Mouse (Mus musculus): ENCODE results near the gene Ahr.

Ahr gene

DNA sequence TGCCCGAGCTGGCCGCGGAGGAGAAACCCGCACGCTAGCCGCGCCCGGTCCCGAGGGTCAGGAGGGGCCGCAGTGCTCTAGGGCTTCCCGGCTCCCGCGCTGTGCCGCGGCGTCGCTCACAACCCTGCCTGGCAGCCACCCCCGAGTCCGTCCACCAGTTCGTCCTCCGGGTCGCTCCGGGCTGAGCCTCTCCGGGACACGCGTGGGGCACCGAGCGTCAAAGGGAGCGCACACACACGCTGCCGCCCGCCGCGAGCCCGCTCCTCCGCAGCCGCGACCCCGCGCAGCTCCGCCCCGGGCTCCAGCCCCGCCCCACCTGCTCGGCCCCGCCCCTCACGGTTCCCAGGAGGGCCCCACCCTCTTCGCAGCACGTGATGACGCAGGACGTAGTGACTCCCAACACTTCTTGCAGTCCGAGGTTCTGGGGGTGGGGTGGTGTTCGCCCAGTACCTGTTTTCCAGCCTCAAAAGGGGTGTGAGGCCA is at the start of gene Ahr:
TSS of gene Ahr (minus strand) at position 285 of the 483 bp plus-strand sequence.
- DNase-seq: peak; percentile 93

DNA sequence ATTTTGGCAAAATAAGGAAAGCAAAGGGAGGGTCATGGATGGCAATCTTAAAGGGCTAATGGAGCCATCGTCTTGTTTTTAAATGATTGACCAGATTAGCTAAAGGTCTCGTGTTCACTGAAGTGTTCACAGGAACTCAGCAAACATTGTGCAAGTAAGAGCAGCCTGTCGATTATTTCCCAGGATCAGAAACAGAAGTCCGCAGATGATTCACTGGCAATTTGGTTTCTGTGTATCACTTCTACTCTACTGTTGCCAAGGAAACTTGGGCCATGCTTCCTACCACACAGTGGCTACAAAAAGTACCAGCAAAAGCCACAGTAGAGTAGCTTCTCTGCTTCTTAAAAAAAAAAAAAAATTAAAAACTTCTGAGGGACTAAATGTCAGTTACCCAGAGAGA is 44.0 kb upstream of the Ahr start:
- no peak for DNase-seq

DNA sequence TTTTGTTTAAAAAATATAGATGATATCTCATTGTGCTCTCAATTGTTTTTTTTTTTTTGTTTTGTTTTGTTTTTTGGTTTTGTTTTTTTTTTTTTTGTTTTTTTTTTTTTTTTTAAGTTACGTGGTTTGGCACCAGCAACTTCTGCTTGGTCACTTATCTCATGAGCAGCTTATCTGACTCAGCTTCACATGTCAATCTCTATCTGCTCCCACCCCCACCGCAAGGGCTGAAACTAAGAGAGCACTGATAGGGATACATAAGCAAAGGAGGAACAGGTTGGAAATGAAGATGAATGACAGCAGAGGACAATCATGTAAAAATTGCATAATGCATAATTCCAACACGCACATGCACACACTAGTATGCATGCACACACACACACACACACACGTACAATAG is 41.3 kb upstream of the Ahr start:
- no peak for DNase-seq

DNA sequence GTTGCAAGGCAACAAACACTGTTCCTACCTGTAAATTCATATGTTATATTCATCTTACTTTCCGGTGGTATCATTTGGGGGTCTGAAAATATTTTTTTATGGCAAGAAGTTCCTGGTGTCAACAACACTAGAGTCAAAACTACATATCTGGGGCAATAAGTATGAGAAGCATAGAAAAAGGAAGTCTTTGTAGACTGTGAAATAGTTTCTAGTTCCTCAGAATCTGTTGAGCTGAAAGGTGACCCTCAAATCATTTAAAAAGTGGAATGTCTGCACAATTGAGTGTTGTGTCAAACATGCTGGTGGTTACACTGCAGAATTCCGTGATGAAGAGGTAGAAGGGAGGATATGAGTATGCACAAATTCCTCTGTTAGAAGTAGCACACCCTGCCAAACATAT is 38.9 kb upstream of the Ahr start:
- no peak for DNase-seq

DNA sequence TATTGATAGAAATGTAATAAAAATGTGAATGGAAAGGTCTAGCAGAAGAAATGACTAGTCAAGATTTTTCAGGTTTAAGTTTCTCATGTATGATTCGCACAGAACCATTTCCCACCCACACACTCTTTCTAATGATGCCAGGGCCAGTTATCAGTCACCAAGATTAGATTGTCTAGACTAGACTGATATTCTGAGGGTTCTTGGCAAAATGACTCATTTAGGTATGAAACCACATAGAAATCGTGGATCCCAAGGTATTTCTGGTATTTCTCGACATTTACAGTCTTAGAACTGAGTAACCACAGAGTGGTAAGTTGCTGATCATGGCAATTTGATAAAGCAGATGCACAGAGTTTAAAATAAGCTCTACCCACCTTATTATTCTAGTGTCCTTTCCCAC is 28.0 kb upstream of the Ahr start:
- DNase-seq: no peak

DNA sequence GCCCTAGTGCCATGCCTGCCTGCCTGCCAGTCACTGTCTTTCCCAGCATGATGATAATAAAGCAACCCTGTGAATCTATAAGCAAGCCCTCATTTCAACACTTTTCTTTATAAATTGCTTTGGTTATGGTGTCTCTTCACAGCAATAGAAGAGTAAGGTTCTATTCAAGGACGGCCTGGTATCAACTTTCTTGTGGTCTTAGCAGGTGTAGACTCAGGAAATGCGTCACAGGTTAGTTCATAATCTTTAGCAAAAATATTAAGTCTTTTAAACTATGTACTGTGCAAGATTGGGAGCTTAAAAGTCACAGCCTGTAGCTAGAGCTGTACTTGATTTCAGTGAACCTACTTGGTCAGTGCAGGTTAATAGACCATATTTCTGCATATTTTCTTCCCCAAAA is 24.0 kb upstream of the Ahr start:
- DNase-seq: no peak

DNA sequence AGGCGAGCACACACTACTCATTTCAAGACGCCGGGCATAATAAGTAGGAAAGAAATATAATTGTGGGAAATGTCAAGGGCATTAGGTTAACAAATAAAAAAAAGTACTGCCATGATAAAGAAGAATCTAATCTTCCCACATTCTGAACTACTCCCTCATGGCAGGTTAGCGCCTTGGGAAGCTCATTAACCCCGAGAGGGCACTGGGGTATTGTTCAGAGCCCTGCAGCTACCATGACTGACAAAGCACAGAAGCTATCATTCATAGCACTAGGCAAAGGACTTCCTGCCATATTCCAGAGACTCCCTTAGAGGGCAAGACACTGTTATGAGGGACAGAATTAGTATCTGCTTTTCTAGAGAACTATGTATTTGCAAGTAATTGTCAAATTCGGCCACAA is 21.1 kb upstream of the Ahr start:
- peak; percentile 14 for DNase-seq

DNA sequence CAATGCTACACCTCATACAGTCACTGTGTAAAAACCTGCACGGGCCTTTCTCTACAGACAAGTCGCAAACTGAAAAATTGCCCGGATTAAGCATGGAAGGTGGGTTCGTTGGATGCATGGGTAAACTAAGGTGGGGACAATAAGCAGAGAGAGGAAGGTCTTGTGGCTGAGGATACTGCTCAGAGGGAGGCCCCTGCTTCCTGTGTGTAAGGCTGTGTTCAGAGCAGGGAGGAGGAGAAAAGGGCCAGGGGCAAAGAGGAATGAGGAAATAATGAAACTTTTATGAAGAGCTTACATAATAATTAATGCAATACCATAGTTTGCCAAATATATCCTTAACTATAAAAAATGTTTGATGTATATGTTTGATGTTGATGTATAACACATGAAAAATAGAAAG is 19.5 kb upstream of the Ahr start:
- no peak for DNase-seq

DNA sequence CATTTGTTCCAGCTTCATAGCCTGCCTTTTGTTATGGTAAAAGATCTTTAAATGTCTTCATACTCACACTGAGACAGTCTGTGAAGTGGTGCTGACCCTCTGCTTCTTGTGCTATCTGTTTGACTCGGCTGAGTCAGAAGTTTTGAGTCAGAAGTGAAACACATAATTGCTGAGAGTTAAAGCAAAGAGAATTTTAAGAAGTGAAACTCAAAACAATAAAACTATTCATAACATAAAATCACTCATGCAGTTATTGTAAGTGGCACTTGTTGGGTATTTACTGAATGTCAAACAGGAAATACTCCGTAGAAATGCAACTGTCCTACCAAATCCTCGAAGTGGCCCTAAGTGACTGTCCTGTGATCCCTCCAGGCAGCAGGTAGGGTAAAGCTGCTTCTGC is 18.3 kb upstream of the Ahr start:
- no peak for DNase-seq

DNA sequence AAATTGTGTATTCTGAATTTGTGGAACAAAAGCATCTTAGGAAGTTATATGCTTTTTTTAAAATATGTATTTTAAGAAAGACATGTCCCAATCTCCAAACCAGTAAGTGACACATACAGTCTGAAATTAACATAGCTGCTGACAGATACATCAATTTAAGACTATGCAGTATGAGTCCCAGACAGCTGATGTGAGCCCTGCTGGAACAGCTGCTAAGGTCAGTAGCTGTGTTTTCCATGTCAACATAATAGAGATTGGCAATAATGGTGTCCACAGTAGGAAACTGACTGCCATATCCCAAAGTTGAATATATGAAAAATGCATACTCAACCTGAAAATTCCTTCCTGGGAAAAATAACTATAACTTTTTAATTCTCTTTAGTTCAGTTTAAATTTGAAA is 15.5 kb upstream of the Ahr start:
- no peak for DNase-seq

DNA sequence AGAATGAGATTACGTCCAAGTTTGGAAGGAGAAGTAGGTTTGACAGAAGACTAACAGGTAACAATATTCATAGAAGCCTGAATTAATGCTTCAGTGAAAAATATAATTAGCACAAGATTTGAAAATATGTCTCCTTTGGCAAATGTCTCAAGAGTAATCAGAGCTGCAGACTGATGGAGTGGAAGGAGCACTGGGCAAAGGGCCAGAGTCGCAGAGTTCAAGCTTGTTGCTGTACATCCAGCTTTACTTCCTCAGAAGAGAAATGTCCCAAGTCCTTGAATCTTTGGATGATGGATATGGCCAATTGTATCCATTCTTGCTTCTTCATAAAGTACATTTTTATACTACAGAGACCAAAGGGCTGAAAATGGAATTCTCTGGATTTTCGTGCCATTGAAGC is 8.0 kb upstream of the Ahr start:
- DNase-seq: peak; percentile 37

DNA sequence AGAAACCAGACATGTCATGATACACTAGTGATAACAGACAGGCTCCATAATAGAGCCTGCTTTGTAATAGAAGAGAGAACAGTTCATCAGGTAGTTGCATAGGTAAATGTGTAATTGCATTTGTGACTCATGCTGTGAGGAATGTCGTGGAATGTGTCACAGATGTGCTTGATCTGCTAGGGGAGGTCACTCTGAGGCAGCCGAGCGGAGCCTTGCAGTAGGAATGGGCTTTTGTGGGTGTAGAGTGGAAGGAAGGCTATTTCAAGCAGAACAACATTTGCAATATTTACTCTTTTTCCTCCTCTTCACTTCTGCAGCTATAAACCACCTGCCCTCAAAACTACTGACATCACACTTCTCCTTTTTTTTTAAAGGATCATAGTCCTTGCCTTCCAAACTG is 4.0 kb upstream of the Ahr start:
- peak; percentile 20 for DNase-seq

DNA sequence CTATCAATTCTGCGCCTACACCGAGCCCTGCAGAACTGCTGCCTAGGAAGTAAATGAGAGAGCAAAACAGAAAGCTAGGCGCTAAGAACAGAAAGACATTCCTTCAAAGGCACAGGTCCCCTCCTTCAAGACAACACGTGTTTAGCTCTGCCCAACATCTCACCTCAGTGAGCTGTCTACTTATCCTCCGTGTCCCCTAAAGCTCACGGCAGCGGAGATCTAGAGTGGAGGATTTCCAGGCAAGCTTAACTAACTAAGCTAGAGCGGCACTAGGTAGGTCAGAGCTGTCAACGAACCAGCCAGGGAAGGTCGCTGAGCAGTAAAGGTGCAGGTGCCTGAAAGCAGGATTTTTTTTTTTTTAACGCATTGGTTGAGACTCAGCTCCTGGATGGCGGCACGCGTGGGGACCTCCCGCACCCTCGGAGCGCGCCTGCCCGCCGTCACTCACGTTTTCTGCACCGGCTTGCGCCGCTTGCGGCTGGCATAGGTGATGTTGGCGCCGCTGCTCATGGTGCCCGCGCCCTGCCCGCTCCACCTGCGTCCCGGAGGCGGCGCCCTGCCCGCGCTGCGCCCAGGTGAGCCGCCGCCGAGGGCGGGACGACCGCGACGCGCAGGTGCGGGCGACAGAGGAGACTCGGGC is 604 bp downstream of the Ahr start:
- DNase-seq: peak; percentile 69

DNA sequence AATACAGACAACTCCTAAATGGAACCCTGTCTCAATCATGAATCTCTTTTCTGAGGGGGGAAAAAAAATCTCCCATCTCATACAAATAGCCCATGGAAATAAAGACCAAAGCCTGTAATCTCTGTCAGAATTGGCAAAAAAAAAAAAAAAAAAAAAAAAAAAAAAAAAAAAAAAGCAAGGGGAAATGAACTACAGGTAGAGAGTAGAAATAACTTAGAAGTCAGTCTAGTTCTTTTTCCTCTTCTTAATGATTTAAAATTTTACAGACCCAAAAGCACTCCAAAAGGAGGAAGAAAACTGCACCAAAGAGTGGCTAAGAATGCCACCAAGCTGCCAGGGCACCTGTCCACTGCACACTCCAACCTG is 1.1 kb downstream of the Ahr start:
- no peak for DNase-seq

DNA sequence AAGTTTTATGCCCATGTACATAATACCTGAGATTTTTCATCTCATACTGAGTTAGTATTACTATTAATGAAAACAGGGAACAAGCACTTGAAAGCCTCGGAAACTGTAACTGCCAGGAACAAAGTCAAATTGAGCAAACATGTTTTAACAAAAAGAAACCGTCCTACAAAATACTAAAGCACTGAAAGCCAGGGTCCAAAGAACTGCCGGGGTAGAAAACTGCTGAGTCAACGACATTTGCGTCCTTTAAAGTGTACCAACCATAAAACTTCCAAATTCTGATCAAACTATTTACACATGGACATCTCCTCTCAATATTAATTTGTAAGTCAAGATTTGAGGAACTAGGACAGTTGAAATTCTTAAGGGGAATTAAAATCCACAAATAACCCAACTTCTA is 1.7 kb downstream of the Ahr start:
- no peak for DNase-seq

DNA sequence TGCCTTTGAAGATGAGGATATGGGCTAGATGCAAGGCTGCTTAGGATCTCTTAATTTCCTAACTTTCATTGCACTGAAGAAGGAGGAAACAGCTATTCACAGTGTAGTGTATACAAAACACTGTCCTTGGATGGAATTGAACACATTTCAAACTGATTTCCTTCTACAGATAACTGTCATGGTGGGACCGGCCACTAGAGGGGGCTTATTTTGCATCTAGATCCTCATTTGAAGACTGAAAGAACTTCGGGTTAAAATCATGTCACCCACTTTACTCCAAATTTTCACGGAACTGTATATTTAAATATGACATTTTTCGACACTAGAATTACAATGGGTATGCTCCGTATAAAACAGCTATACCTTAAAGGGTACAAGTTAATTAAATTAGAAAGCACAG is 2.7 kb downstream of the Ahr start:
- peak; percentile 72 for DNase-seq

DNA sequence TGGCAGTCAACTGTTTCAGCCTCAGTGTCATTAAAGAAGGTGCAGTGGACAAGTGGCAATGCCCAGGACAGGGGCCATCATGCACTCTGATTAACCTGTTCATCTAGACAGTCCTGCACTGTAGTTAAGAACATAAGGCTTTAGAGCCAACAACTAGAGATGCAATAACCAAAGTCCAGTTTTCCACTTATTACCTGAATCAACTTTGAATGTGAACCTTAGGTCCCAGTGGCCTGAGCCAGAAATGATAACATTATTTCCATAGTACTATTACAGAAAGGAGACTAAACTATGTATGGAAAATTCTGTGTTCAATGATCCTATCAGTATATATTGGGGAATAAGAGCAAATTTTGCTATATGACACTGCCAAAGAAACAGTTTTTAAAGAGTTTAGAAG is 4.3 kb downstream of the Ahr start:
- DNase-seq: no peak

DNA sequence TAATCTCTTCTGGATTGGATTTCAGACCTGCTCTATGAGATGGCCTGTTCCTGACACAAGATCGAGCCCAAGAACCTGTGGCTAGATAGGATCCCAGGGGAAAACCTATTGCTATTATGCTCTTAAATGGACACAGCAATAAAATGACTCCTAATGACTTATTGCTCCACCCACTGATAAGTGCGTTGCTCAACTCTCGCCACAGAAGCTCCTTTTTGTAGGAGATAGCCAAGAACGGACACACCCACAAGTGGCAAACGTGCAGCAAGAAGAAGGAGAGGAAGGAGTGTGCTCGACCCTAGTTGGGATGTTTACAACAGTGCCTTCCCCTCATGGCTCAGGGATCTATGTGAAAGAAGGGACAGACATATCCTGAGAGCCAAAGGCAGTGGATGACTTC is 7.4 kb downstream of the Ahr start:
- no peak for DNase-seq

DNA sequence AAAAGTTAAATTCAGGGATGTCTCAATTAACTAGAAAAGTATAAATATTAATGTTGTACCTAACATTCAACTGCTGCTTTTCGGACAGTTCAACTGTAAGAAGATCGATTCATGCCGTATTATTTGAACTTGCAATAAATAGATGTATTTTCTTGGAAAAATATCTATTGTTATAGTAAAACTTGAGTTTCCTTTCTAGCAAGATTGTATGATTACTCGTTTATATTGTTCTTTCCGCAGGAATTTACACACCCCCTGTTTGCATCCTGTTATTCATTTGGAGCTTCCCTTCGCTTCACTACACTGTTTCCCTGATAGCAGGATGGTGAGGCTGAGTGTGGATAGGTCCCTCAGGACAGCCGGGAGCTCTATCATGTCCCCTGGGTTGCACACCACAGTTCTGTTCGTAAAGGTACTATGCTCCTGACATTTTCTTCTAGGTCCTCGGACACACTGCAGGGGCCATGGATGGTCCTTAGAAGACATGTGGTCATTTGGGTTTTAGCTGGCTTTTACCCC is 12.2 kb downstream of the Ahr start:
- peak; percentile 29 for DNase-seq

DNA sequence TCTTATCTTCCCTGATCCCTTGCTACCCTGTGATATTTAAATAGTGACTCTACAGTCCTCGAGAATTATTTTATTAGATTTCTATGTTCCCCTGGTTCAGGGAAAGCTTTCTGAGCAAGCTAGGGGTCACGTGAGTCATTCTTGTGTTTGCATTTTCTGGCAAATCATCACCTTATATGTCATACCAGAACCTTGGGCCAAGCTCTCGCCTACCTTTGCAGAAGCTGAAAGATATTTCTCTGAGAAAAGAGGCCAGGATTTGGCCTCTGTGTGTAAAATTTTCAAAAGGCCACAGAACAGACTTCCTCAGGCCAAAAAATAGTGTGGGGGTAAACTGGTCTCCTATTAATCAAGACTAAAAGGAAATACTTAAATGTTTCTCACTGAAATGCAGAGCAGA is 19.2 kb downstream of the Ahr start:
- peak; percentile 20 for DNase-seq

DNA sequence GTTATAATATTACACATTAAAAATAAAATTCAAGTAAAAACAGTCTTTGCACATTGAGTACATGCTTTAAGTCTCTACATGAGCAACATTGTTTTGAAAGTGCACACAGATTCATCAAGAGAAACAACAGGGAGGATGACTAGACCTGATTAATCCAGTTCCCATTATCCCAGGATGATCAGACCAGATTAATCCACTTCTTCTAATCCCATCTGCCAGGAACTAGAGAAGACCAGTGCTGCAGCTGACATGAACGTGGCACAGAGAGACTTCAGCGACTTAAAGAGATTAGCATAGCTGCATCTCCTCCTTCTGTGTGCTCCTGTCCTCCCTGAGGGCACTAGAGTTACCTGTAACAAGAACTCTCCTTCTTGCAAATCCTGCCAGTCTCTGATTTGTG is 20.2 kb downstream of the Ahr start:
- no peak for DNase-seq

DNA sequence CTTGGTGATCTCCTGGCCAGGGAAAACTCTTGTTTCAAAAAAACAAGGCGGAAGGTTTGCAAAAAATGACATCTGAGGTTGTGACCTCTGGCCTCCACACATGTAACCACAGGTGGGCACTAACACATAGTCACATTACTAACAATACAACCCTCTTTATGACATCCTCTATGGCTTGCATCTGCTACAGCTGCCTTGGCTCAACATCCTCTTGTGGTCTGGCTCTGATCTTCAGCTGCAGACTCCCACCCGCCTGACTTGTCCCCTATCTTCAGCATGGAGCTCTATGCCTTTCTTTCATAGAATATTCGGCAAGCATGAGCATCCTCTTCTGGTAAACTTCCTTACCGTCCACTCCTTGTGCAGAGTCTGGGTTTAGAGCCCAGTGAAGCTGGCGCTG is 24.1 kb downstream of the Ahr start:
- no peak for DNase-seq

DNA sequence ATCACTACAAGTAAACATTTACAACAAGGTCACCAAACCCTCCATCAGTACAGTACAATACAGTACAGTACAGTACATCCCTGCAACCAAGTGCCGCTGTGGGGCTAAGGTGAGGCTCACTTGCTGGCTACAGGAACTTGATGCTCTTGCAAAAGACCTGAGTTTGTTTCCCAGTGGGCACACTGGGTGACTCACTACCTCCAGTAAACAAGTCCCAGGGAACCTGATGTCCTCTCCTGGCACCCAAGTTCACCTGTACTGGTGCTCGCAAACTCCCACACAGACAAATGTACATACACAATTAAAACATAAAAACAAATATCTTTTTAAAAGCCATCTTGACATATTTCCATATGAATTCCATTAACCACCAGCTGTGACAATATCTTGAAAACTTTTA is 28.5 kb downstream of the Ahr start:
- DNase-seq: no peak

DNA sequence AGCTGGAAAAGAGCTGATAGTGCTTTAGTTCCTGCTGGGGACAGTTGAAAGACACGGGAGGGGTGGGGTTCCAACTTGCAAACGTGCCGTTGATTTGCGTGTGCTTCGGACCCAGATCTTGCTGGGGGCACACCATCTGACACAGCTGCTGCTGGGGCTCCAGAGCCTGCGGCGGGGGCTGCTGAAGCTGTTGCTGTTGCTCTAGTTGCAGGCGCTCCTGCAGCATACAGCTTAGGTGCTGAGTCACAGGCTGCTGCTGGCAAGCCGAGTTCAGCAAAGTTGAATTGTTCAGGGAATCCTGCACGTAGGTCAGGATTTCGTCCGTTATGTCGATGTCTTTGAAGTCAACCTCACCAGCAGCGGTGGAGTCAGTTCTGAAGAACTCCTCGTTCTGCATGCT is 30.8 kb downstream of the Ahr start:
- no peak for DNase-seq

DNA sequence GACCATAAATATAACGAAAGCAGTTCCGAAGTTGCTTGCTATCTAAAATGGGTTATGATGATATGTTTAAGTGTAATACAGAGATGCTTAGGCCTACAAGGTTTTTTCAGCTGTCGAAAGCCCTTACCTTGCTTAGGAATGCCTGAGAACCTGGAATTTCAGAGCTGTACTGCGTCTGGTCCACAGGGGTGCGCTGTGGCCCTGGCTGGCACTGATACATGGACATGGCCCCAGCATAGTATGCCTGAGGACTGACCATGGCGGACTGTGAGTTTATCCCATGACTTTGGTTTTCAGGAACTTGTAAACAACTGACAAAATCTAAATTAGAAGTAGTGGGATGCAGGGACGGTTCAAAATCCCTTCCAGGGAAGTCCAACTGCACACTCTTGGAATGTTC is 31.3 kb downstream of the Ahr start:
- DNase-seq: peak; percentile 17

DNA sequence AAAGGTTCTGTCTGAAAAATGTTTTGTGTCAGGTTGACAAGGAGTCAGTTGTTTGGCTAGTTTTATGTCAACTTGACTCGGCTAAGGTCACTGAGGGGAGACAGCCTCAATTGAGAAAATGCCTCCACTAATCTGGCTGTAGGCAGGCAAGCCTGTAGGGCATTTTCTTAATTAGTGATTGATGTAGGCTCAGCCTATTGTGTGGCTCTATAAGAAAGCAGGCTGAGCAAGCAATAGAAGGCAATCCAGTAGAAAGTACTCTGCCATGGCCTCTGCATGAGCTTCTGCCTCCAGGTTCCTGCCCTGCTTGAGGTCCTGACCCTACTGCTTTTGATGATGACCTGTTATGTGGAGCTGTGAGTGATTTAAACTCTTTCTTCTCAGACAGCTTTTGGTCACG is 33.4 kb downstream of the Ahr start:
- no peak for DNase-seq
